Mouse (Mus musculus): ENCODE measurements around the gene Parvb. TPM values are rescaled to one million over a fixed set of nuclear protein-coding genes. Genes with fewer than 3 reads are reported as not detected.

Parvb gene
- polyA plus RNA-seq, 1 experiment, result 8.5 TPM

DNA sequence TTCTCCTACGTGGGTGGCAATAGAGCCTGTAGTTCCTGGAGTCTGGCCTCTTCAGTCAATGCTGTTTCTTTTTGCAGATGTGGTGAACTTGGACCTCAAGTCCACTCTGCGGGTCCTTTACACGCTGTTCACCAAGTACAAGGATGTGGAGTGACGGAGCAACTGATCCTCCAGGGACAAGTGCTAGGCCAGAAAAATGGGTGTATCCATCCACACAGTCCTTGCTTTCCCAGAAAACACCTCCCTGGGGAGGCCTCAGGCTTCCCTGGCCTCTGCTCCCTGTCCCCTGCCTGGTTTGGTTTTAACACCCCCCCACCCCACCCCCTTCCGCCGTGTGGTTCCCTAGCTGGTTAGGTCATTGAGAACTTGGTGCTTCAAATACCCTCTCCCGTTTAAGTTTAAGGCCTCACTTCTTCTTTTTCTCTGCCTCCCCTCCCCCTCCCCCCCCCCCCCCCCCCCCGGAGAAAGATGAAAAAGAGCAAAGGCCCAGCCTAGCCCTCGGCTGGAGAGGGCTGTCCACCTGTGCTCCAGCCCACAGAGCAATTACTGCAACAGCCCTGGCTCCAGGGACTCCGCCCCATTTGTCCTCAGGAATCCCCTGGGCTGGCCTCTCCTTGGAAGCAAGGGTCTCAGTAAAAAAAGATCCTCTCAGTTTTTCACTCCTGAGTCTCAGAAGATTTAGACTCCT is 81.2 kb downstream of the Parvb start:
- DNase-seq, result peak; percentile 15
- 52% methylated on average over 10 of the region's 10 CpGs for whole genome bisulfite sequencing
- Histone ChIP-seq H3K36me3 (ENCODE audit: control insufficient read depth, insufficient read depth, low read length) (no peaks in the 10 kb centered on the region), H3K27ac (ENCODE audit: insufficient read depth, low read depth, low read length) (no peak overlapping the region), H3K27me3 (replicated peaks; ENCODE audit: control insufficient read depth, insufficient read depth, low read length) (no peaks in the 10 kb centered on the region), H3K4me3 (ENCODE audit: insufficient read depth, low read depth, low read length) (no peak overlapping the region), H3K4me1 (ENCODE audit: control insufficient read depth, insufficient read depth, low read length) (no peaks in the 10 kb centered on the region)
- TF ChIP-seq POLR2A (IDR thresholded peaks at IDR 0.05; ENCODE audit: low read depth, low read length) (no peak), CTCF (conservative IDR thresholded peaks at IDR 0.05; ENCODE audit: insufficient read depth, insufficient read length, low read depth, low read length) (no peak)

DNA sequence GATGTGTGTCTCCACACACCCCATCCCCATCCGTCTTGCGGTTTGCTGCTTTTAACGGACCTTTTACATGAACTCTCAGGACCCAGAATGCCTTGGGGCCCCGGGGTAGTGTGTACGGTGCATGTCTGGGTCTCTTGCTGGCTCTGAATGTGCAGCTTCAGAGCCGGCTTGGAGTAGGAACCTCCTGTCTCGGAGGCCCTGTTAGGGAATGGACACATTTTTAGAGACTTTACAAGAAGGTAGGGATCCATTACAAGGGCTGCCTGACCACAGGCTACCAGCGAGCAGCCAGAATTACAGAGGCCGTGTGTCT is 81.7 kb downstream of the Parvb start:
- Histone ChIP-seq H3K4me1 (ENCODE audit: control insufficient read depth, insufficient read depth, low read length) (no peaks in the 10 kb centered on the region), H3K27ac (ENCODE audit: insufficient read depth, low read depth, low read length) (no peak overlapping the region), H3K27me3 (replicated peaks; ENCODE audit: control insufficient read depth, insufficient read depth, low read length) (no peaks in the 10 kb centered on the region), H3K36me3 (ENCODE audit: control insufficient read depth, insufficient read depth, low read length) (no peaks in the 10 kb centered on the region), H3K4me3 (ENCODE audit: insufficient read depth, low read depth, low read length) (no peak overlapping the region)
- WGBS, result 46% methylated on average over 9 of the region's 9 CpGs
- TF ChIP-seq CTCF (conservative IDR thresholded peaks at IDR 0.05; ENCODE audit: insufficient read depth, insufficient read length, low read depth, low read length) (no peak), POLR2A (IDR thresholded peaks at IDR 0.05; ENCODE audit: low read depth, low read length) (no peak)
- DNase-seq, result no peak

DNA sequence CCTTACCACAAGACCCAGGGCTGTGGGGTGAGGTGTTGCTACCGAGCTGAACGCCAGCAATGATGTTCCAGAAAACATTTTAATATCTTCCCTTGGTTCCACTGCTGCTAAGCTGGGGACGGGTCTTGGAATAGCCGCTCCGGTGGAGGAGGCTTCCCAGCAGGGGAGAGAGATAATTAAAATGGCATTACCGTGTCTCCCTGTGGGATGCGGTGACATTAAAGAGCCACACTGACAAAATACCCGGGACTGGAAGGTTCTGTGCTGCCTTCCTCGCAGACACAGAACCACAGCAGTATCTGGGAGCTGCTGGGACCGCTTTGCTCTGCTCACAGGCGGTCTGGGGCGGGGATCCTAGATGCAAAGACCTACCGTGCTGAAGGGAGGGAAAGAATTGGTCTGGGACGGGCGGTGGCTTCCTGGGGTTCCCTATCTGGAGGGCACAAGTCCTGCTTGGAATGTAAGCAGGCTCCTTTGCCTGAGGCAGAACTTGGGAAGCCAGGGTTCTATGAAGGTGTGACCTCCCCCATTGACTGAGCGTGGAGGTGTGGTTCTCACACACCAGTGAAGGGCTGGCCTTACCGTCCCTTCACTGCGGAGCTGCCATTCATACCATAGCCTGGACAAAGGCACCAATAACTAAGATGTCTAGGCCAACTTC is 82.7 kb downstream of the Parvb start:
- H3K4me3 ChIP-seq (ENCODE audit: insufficient read depth, low read depth, low read length), result no peak overlapping the region
- H3K36me3 ChIP-seq (ENCODE audit: control insufficient read depth, insufficient read depth, low read length), result no peaks in the 10 kb centered on the region
- no peaks in the 10 kb centered on the region for H3K27me3 ChIP-seq (replicated peaks; ENCODE audit: control insufficient read depth, insufficient read depth, low read length)
- H3K4me1 ChIP-seq (ENCODE audit: control insufficient read depth, insufficient read depth, low read length), result no peaks in the 10 kb centered on the region
- WGBS, result 58% methylated on average over 18 of the region's 18 CpGs
- DNase-seq, result no peak
- TF ChIP-seq CTCF (conservative IDR thresholded peaks at IDR 0.05; ENCODE audit: insufficient read depth, insufficient read length, low read depth, low read length) (no peak), POLR2A (IDR thresholded peaks at IDR 0.05; ENCODE audit: low read depth, low read length) (no peak)
- no peak overlapping the region for H3K27ac ChIP-seq (ENCODE audit: insufficient read depth, low read depth, low read length)

DNA sequence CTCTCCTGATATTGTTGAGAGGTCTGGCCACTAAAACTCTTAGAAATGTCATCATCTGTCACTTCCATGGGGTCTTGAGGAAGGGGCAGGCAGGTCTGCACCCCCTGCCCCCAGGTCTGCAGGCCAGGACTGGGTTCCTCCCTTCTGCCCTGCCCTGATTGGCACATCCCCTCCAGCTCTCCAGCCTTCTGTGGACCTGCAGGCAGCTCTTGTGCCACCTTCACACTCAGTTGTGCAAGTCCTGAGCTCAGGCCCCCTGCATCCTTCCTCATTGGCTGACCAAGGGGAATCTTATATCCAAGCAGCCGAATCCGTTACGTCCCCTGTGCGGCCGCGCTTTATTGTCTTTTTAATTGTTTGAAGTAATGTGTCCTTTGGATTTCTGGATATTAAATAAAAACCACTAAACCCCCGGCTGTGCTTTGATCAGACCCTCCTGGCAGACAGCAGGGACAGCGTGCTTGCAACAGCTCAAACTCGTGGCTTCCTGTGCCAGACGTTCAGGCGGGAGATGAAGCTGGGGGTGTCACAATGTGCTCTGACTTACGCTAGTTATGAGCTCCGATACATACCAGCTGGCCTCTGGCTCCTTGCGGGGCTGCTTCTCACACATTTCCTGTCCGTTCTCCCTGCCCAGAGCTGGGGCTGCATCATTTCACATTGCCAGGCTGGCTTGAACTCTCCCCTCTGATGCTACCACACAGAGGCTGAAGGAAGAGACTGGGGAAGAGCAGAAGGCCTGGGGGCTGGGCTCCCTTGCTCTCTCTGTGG is 83.6 kb downstream of the Parvb start:
- no peaks in the 10 kb centered on the region for H3K36me3 ChIP-seq (ENCODE audit: control insufficient read depth, insufficient read depth, low read length)
- H3K4me3 ChIP-seq (ENCODE audit: insufficient read depth, low read depth, low read length), result no peak overlapping the region
- H3K27me3 ChIP-seq (replicated peaks; ENCODE audit: control insufficient read depth, insufficient read depth, low read length), result no peaks in the 10 kb centered on the region
- WGBS, result 70% methylated on average over 15 of the region's 15 CpGs
- no peak for DNase-seq
- TF ChIP-seq CTCF (conservative IDR thresholded peaks at IDR 0.05; ENCODE audit: insufficient read depth, insufficient read length, low read depth, low read length) (no peak), POLR2A (IDR thresholded peaks at IDR 0.05; ENCODE audit: low read depth, low read length) (no peak)
- H3K4me1 ChIP-seq (ENCODE audit: control insufficient read depth, insufficient read depth, low read length), result no peaks in the 10 kb centered on the region
- no peak overlapping the region for H3K27ac ChIP-seq (ENCODE audit: insufficient read depth, low read depth, low read length)

DNA sequence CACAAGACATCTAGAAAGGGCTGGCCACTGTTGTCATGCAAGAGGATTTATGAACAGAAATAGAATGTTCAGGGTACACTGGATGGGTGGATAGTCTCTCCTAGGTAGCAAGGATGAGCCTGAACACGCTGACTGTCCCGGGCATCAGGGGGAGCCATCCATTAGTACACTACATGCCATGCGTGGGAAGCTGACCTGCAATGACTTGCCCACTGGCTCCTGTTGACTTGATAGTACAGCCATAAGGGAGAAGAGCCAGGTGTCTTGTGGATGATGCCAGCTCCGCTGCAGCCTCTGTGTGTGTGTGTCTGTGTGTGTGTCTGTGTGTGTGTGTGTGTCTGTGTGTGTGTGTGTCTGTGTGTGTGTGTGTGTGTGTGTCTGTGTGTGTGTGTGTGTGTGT is 87.5 kb downstream of the Parvb start:
- no peak for DNase-seq
- H3K4me1 ChIP-seq (ENCODE audit: control insufficient read depth, insufficient read depth, low read length), result no peaks in the 10 kb centered on the region
- H3K4me3 ChIP-seq (ENCODE audit: insufficient read depth, low read depth, low read length), result no peak overlapping the region
- H3K27ac ChIP-seq (ENCODE audit: insufficient read depth, low read depth, low read length), result no peak overlapping the region
- 89% methylated on average over 4 of the region's 4 CpGs for WGBS
- H3K36me3 ChIP-seq (ENCODE audit: control insufficient read depth, insufficient read depth, low read length), result no peaks in the 10 kb centered on the region
- TF ChIP-seq POLR2A (IDR thresholded peaks at IDR 0.05; ENCODE audit: low read depth, low read length) (no peak), CTCF (conservative IDR thresholded peaks at IDR 0.05; ENCODE audit: insufficient read depth, insufficient read length, low read depth, low read length) (no peak)
- no peaks in the 10 kb centered on the region for H3K27me3 ChIP-seq (replicated peaks; ENCODE audit: control insufficient read depth, insufficient read depth, low read length)

DNA sequence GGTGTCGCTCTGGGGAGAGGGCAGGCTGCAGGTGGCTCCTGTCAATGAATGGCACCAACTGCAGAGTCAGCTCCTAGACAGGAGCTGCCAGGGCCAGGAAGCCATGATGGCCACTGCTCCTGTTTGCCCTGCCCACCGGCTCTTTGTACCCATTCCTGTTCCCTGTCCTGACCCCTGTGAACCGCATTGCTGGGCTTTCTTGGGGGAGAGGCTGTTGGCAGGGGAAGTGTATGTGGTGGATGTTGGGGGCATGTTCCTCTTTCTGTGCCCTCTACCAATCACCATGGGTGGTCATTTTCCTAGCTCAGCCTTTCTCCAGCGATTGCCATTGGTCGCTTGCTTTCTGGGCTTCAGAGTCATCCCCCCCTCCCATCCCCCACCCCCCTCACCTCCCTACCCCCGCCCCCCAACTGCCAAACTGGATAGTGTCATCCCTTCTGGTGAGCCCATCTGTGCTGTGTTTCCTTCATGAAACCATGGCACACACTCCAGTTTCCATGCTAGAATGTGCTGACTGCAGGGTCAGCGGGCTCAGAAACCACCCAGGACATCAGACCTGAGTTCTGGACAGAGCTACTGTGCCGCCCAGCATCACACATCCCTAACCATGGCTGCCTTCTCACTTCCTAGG is 89.8 kb downstream of the Parvb start:
- no peaks in the 10 kb centered on the region for H3K36me3 ChIP-seq (ENCODE audit: control insufficient read depth, insufficient read depth, low read length)
- H3K27ac ChIP-seq (ENCODE audit: insufficient read depth, low read depth, low read length), result no peak overlapping the region
- TF ChIP-seq POLR2A (IDR thresholded peaks at IDR 0.05; ENCODE audit: low read depth, low read length) (no peak), CTCF (conservative IDR thresholded peaks at IDR 0.05; ENCODE audit: insufficient read depth, insufficient read length, low read depth, low read length) (no peak)
- 68% methylated on average over 8 of the region's 8 CpGs for WGBS
- H3K27me3 ChIP-seq (replicated peaks; ENCODE audit: control insufficient read depth, insufficient read depth, low read length), result no peaks in the 10 kb centered on the region
- DNase-seq, result no peak
- no peaks in the 10 kb centered on the region for H3K4me1 ChIP-seq (ENCODE audit: control insufficient read depth, insufficient read depth, low read length)
- H3K4me3 ChIP-seq (ENCODE audit: insufficient read depth, low read depth, low read length), result no peak overlapping the region

Measured in kidney, adult 2 months (tissue).